8 mouse cellular contexts compared by ENCODE assay signal in genomic region chr9:64021319-64021850, GRCm38 (mm10). TPM values are rescaled to one million over a fixed set of nuclear protein-coding genes. Genes with fewer than 3 reads are reported as not detected.
A peak's percentile ranks its signal among the peaks of the same experiment; 100 is the strongest.
DNase-seq lines count a peak whose midpoint lies in the region; ATAC-seq and TF ChIP-seq lines count a peak whose summit lies in the region.

No protein-coding gene starts in this region.

- peak overlapping the region; percentile 53 for H3K4me3 ChIP-seq in thymus, adult 2 months (ENCODE audit: control insufficient read depth, insufficient read depth, low read length)
- H3K4me3 ChIP-seq in limb, embryonic 14.5 days (replicated peaks; ENCODE audit: low read length), result peak overlapping the region; percentile 94
- H3K4me3 ChIP-seq in stomach, embryonic 15.5 days (replicated peaks), result peak overlapping the region; percentile 80

- peak overlapping the region; percentile 72 for H3K4me2 ChIP-seq in limb, embryonic 14.5 days (replicated peaks; ENCODE audit: low read depth, low read length, severe bottlenecking)
- peak overlapping the region; percentile 95 for H3K4me2 ChIP-seq in stomach, embryonic 15.5 days

- ATAC-seq in limb, embryonic 14.5 days (ENCODE audit: low FRiP score, low read depth), result no peak
- ATAC-seq in stomach, embryonic 15.5 days (ENCODE audit: insufficient read depth, low FRiP score, low read depth), result no peak

- TF ChIP-seq CTCF in thymus, adult 2 months (IDR thresholded peaks at IDR 0.05; ENCODE audit: borderline replicate concordance, control insufficient read depth, extremely low read depth, insufficient read depth, low read length, poor library complexity), result no peak

- H3K9me3 ChIP-seq in limb, embryonic 14.5 days (ENCODE audit: control insufficient read depth, low read length), result no peaks in the 10 kb centered on the region
- H3K9me3 ChIP-seq in stomach, embryonic 15.5 days, result no peaks in the 10 kb centered on the region

- H3K9ac ChIP-seq in limb, embryonic 14.5 days (ENCODE audit: low read depth, low read length, severe bottlenecking), result peak overlapping the region; percentile 98
- H3K9ac ChIP-seq in stomach, embryonic 15.5 days, result peak overlapping the region; percentile 88

- no peak overlapping the region for H3K27ac ChIP-seq in thymus, adult 2 months (ENCODE audit: control insufficient read depth, insufficient read depth, low read length)
- H3K27ac ChIP-seq in limb, embryonic 14.5 days (replicated peaks; ENCODE audit: low read depth, low read length), result peak overlapping the region; percentile 95
- peak overlapping the region; percentile 99 for H3K27ac ChIP-seq in stomach, embryonic 15.5 days

- under 1% methylated on average over 32 of the region's 32 CpGs for WGBS in thymus, adult 2 months
- WGBS in limb, embryonic 14.5 days, result under 1% methylated on average over 25 of the region's 32 CpGs
- 0% methylated on average over 32 of the region's 32 CpGs for WGBS in stomach, embryonic 15.5 days

- peaks cover 33% of the 10 kb centered on the region for H3K4me1 ChIP-seq in thymus, adult 2 months (replicated peaks; ENCODE audit: control insufficient read depth, insufficient read depth, low read length)
- H3K4me1 ChIP-seq in limb, embryonic 14.5 days (ENCODE audit: control insufficient read depth, insufficient read depth, low read length), result peaks cover 26% of the 10 kb centered on the region
- H3K4me1 ChIP-seq in stomach, embryonic 15.5 days, result peaks cover 43% of the 10 kb centered on the region

- DNase-seq in embryo, embryonic 10 days (ENCODE audit: low spot score), result peak; percentile 62
- DNase-seq in embryo, embryonic 9.5 days (ENCODE audit: extremely low spot score), result no peak
- no peak for DNase-seq in thymus, adult 2 months
- no peak for DNase-seq in thymus, adult 18-20 months
- DNase-seq in limb, embryonic 14.5 days (ENCODE audit: low spot score), result peak; percentile 31
- DNase-seq in cerebellum, postnatal 10 days, result no peak
- no peak for DNase-seq in frontal cortex, adult 2 months (ENCODE audit: extremely low spot score in 1 of 2, low spot score in 1 of 2)

- H3K27me3 ChIP-seq in thymus, adult 2 months (ENCODE audit: control insufficient read depth, insufficient read depth, low read length), result peaks cover 26% of the 10 kb centered on the region
- H3K27me3 ChIP-seq in limb, embryonic 14.5 days (ENCODE audit: control insufficient read depth, insufficient read depth, low read length), result no peaks in the 10 kb centered on the region
- H3K27me3 ChIP-seq in stomach, embryonic 15.5 days (replicated peaks), result no peaks in the 10 kb centered on the region

- no peaks in the 10 kb centered on the region for H3K36me3 ChIP-seq in thymus, adult 2 months (ENCODE audit: control insufficient read depth, insufficient read depth, low read length)
- H3K36me3 ChIP-seq in limb, embryonic 14.5 days (ENCODE audit: control insufficient read depth, insufficient read depth, low read length), result 0 out of 2 replicates have a peak, but pooled peaks cover 5% of the 10 kb centered on the region
- H3K36me3 ChIP-seq in stomach, embryonic 15.5 days, result no peaks in the 10 kb centered on the region

- no peak for TF ChIP-seq POLR2A in thymus, adult 2 months (IDR thresholded peaks at IDR 0.05; ENCODE audit: control insufficient read depth, extremely low read depth, insufficient read depth, low read length, poor library complexity)
- no peak for TF ChIP-seq POLR2A in limb, embryonic 14.5 days (IDR thresholded peaks at IDR 0.05; ENCODE audit: borderline replicate concordance, extremely low read depth, insufficient read depth, insufficient read length)

RNA-seq across cellular contexts. Expression of gene Smad6, which starts 0.5 kb away (rescaled TPM):
- 6.5 and 8.0 TPM in 2 replicates for polyA plus RNA-seq in thymus, adult 2 months (2012; rRNA removed)
- 23.5 and 43.1 TPM in 2 replicates for polyA plus RNA-seq in limb, embryonic 14.5 days (2012; rRNA removed)
- 12.0 and 14.7 TPM in 2 replicates for polyA plus RNA-seq in limb, embryonic 14.5 days (2014; fragmentation: Nextera tagmentation; extraction: Ambion mirVana)
- 10.0 and 10.8 TPM in 2 replicates for polyA plus RNA-seq in stomach, embryonic 15.5 days (2015; fragmentation: Nextera tagmentation; extraction: Ambion mirVana)
- 3.1 TPM in 2 replicates for polyA plus RNA-seq in frontal cortex, adult 2 months (2012; rRNA removed)

Comparison
In these comparisons a context has a peak if more than half of its experiments do, and no peak if none do; other contexts are left out.
1. DNase-seq: peak in embryo, embryonic 10 days (single experiment) and limb, embryonic 14.5 days (single experiment); none in embryo, embryonic 9.5 days (single experiment), thymus, adult 2 months (single experiment), thymus, adult 18-20 months (0 of 2), cerebellum, postnatal 10 days (0 of 2) and frontal cortex, adult 2 months (0 of 2).
2. Peak in every context shown above with its lines, with median percentiles within 50 percentile points of each other: H3K4me3 ChIP-seq.